Mouse (Mus musculus): ENCODE results near the gene Olfr1212. TPM values are rescaled to one million over a fixed set of nuclear protein-coding genes. Genes with fewer than 3 reads are reported as not detected.

Olfr1212 gene
- not detected in 2 replicates for polyA plus RNA-seq (2012)

DNA sequence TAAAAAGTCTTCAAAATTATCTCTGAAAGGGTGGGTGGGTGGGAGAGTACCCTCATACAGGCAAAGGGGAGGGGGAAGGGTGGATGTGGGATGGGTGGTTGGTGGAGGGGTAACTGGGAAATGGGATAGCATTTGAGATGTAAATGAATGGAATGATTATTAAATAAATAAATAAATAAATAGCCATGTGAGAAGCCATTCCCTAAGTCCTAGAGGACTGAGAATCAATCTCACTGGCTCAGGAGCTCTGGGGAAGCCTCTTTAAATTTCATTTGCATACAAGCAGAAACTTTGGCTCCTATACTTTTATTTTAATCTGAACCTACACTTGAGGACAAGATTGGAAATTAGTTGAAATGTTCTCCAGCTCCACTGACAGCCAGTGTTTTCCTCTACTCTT, at the start of gene Olfr1212:
Gene Olfr1212 (plus strand): TSS at position 301 of the 400 bp plus-strand sequence.
- no peak for TF ChIP-seq GATA1 (IDR thresholded peaks at IDR 0.05; ENCODE audit: low read length)
- TF ChIP-seq TAL1 (IDR thresholded peaks at IDR 0.05; ENCODE audit: low read length), result no peak
- no peaks in the 10 kb centered on the region for H3K36me3 ChIP-seq (ENCODE audit: control insufficient read depth)
- no peaks in the 10 kb centered on the region for H3K27me3 ChIP-seq (ENCODE audit: control insufficient read depth)
- peaks cover under 1% of the 10 kb centered on the region; the same call in 1 of the 2 replicates for H3K9me3 ChIP-seq (ENCODE audit: control insufficient read depth, low read length)
- H3K4me1 ChIP-seq (ENCODE audit: control insufficient read depth), result no peaks in the 10 kb centered on the region
- no peak within 1 kb of the TSS for H3K4me3 ChIP-seq (replicated peaks)

DNA sequence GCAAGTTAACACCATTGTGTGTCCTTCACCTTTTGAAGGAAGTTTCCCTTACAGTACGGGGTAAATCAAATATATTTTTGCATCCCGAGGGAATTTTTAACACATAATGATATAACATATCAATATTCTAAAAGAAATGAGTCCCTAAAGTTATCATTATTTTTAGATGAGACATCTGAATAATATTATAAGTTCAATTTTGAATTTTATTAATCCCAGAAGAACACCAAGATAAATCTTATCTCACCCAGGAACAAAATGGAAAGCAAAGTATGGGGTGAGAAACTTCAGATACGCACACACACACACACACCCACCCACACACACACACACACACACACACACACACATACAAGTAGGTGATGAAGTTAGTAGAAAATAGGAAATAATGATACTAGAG, 38.7 kb upstream of the Olfr1212 start, which contains the start of gene Olfr1209:
Gene Olfr1209 (minus strand): TSS at position 101 of the 400 bp plus-strand sequence.
- Histone ChIP-seq H3K4me1 (ENCODE audit: control insufficient read depth) (no peaks in the 10 kb centered on the region), H3K4me3 (replicated peaks) (no peak within 1 kb of the TSS), H3K36me3 (ENCODE audit: control insufficient read depth) (no peaks in the 10 kb centered on the region), H3K9me3 (ENCODE audit: control insufficient read depth, low read length) (no peaks in the 10 kb centered on the region), H3K27me3 (ENCODE audit: control insufficient read depth) (no peaks in the 10 kb centered on the region)
- TF ChIP-seq TAL1 (IDR thresholded peaks at IDR 0.05; ENCODE audit: low read length) (no peak), GATA1 (IDR thresholded peaks at IDR 0.05; ENCODE audit: low read length) (no peak)

DNA sequence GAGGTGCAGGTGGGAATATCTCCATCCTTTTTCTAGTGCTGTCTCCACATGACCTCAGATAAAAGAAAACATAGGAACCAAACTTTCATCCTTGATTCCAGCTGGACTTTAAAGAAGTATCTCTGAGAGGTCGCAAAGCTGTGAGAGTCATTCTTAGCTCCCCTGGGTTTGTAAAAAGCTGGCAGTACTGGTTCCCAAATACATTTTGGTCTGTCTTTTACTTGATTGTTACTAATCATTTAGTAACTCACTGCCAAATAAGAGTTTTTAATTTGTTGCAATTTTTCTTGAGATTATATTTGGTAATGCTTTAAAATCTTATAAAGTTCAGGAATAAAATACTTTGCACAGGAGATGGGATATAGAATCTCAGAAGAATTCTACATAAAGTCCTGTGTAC, 15.8 kb upstream of the Olfr1212 start, which contains the start of gene Olfr1211:
Gene Olfr1211 (minus strand): TSS at position 101 of the 400 bp plus-strand sequence.
- Histone ChIP-seq H3K36me3 (ENCODE audit: control insufficient read depth) (no peaks in the 10 kb centered on the region), H3K4me3 (replicated peaks) (no peak within 1 kb of the TSS), H3K4me1 (ENCODE audit: control insufficient read depth) (no peaks in the 10 kb centered on the region), H3K9me3 (ENCODE audit: control insufficient read depth, low read length) (0 out of 2 replicates have a peak, but pooled peaks cover 2% of the 10 kb centered on the region), H3K27me3 (ENCODE audit: control insufficient read depth) (no peaks in the 10 kb centered on the region)
- TF ChIP-seq GATA1 (IDR thresholded peaks at IDR 0.05; ENCODE audit: low read length) (no peak), TAL1 (IDR thresholded peaks at IDR 0.05; ENCODE audit: low read length) (no peak)

DNA sequence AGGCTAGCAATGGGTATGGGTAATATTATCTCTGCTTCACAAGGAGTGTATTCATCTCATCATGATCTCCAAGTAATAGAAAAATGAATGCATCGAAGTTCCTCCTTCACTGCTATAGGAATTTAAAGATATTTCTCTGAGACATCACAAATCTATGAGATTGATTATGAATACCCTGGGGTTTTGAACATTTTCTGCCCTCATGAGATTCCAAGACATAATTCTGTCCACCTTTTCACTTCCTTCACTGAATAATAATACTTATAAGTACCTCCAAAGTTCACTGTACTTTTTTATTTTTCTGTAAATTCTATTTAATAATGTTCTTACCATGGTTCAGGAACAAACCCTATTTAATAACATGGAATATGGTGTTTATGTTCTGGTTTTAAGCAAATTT, 26.4 kb downstream of the Olfr1212 start, which contains the start of gene Gm13762:
Gene Gm13762 (minus strand): TSS at position 101 of the 400 bp plus-strand sequence.
- H3K36me3 ChIP-seq (ENCODE audit: control insufficient read depth), result no peaks in the 10 kb centered on the region
- H3K9me3 ChIP-seq (ENCODE audit: control insufficient read depth, low read length), result 0 out of 2 replicates have a peak, but pooled peaks cover 2% of the 10 kb centered on the region
- H3K4me1 ChIP-seq (ENCODE audit: control insufficient read depth), result no peaks in the 10 kb centered on the region
- H3K4me3 ChIP-seq (replicated peaks), result no peak within 1 kb of the TSS
- no peak for TF ChIP-seq TAL1 (IDR thresholded peaks at IDR 0.05; ENCODE audit: low read length)
- no peak for TF ChIP-seq GATA1 (IDR thresholded peaks at IDR 0.05; ENCODE audit: low read length)
- H3K27me3 ChIP-seq (ENCODE audit: control insufficient read depth), result no peaks in the 10 kb centered on the region

DNA sequence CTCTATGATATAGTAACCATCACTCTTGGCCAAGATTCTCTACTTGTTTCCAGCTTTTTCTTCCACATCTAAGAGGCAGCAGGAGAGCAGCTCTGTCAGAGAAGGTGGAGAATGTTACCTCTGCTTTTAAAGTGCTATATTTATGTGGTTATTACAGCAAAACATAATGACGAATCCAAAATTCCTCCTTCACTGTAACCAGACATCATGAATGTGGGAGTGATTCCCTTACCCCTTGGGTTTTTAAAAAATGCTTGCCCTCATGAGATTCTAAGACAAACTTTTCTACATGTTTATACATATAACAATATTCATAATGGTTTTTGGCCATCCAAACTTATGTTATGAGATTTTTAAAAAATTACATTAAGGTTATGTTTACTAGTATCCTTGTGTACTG, 38.8 kb downstream of the Olfr1212 start, which contains the start of gene Olfr1214:
Gene Olfr1214 (minus strand): TSS at position 101 of the 400 bp plus-strand sequence.
- H3K4me3 ChIP-seq (replicated peaks), result no peak within 1 kb of the TSS
- H3K36me3 ChIP-seq (ENCODE audit: control insufficient read depth), result no peaks in the 10 kb centered on the region
- H3K9me3 ChIP-seq (ENCODE audit: control insufficient read depth, low read length), result no peaks in the 10 kb centered on the region
- no peaks in the 10 kb centered on the region for H3K4me1 ChIP-seq (ENCODE audit: control insufficient read depth)
- H3K27me3 ChIP-seq (ENCODE audit: control insufficient read depth), result no peaks in the 10 kb centered on the region
- TF ChIP-seq TAL1 (IDR thresholded peaks at IDR 0.05; ENCODE audit: low read length), result no peak
- TF ChIP-seq GATA1 (IDR thresholded peaks at IDR 0.05; ENCODE audit: low read length), result no peak

DNA sequence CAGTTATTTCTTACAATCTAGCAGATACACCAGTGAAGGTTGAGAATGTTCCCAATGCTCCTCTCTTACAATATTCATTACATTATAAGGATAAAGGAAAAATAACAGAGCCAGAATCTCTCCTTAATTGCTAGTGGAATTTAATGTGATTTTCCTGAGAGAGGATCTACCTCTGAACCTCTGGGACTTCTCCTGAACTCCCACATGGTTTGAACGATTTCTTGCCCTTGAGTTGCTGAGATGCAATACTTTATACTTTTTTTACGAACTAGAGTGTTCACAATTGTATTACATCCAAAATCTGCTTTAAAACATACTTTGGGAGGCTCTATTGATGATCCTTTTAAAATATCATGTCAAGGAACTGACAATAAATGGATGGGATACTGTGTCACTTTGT, 53.1 kb downstream of the Olfr1212 start, which contains the start of gene Olfr1215:
Gene Olfr1215 (minus strand): TSS at position 101 of the 400 bp plus-strand sequence.
- Histone ChIP-seq H3K4me1 (ENCODE audit: control insufficient read depth) (no peaks in the 10 kb centered on the region), H3K36me3 (ENCODE audit: control insufficient read depth) (no peaks in the 10 kb centered on the region)

More for the DNA sequence above, 53.1 kb downstream of the Olfr1212 start, which contains the start of gene Olfr1215:
- H3K27me3 ChIP-seq (ENCODE audit: control insufficient read depth), result no peaks in the 10 kb centered on the region
- no peak within 1 kb of the TSS for H3K4me3 ChIP-seq (replicated peaks)
- no peaks in the 10 kb centered on the region for H3K9me3 ChIP-seq (ENCODE audit: control insufficient read depth, low read length)
- TF ChIP-seq TAL1 (IDR thresholded peaks at IDR 0.05; ENCODE audit: low read length) (no peak), GATA1 (IDR thresholded peaks at IDR 0.05; ENCODE audit: low read length) (no peak)

Other genes starting within 250 kb of the Olfr1212 start
- not detected in 2 replicates for gene Olfr1196, start 249.4 kb upstream of the Olfr1212 start, polyA plus RNA-seq (2012)
- not detected in 2 replicates for gene Olfr1197, start 221.6 kb upstream of the Olfr1212 start, polyA plus RNA-seq (2012)
- gene Olfr1198, start 202.6 kb upstream of the Olfr1212 start, polyA plus RNA-seq (2012), result not detected in 2 replicates
- gene Olfr1199, start 193.5 kb upstream of the Olfr1212 start, polyA plus RNA-seq (2012), result not detected in 2 replicates
- not detected in 2 replicates for gene Olfr1200, start 183.5 kb upstream of the Olfr1212 start, polyA plus RNA-seq (2012)
- not detected in 2 replicates for gene Olfr1201, start 160.9 kb upstream of the Olfr1212 start, polyA plus RNA-seq (2012)
- gene Olfr1202, start 139.5 kb upstream of the Olfr1212 start, polyA plus RNA-seq (2012), result not detected in 2 replicates
- gene Olfr1205, start 124.2 kb upstream of the Olfr1212 start, polyA plus RNA-seq (2012), result not detected in 2 replicates
- not detected in 2 replicates for gene Olfr1204, start 104.7 kb upstream of the Olfr1212 start, polyA plus RNA-seq (2012)
- not detected in 2 replicates for gene Olfr1206, start 90.7 kb upstream of the Olfr1212 start, polyA plus RNA-seq (2012)
- gene Olfr1208, start 51.7 kb upstream of the Olfr1212 start, polyA plus RNA-seq (2012), result not detected in 2 replicates
- not detected in 2 replicates for gene Olfr1209, start 38.8 kb upstream of the Olfr1212 start, polyA plus RNA-seq (2012)
- gene Olfr1211, start 15.9 kb upstream of the Olfr1212 start, polyA plus RNA-seq (2012), result not detected in 2 replicates
- gene Gm13762, start 26.3 kb downstream of the Olfr1212 start, polyA plus RNA-seq (2012), result not detected in 2 replicates
- not detected in 2 replicates for gene Olfr1214, start 38.7 kb downstream of the Olfr1212 start, polyA plus RNA-seq (2012)
- gene Olfr1215, start 53.0 kb downstream of the Olfr1212 start, polyA plus RNA-seq (2012), result not detected in 2 replicates
- not detected in 2 replicates for gene Olfr1216, start 64.4 kb downstream of the Olfr1212 start, polyA plus RNA-seq (2012)
- gene Olfr1217, start 78.1 kb downstream of the Olfr1212 start, polyA plus RNA-seq (2012), result not detected in 2 replicates
- gene Olfr1218, start 107.2 kb downstream of the Olfr1212 start, polyA plus RNA-seq (2012), result not detected in 2 replicates
- gene Olfr1219, start 129.5 kb downstream of the Olfr1212 start, polyA plus RNA-seq (2012), result not detected in 2 replicates
- not detected in 2 replicates for gene Olfr1220, start 152.9 kb downstream of the Olfr1212 start, polyA plus RNA-seq (2012)
- gene Olfr1221, start 163.3 kb downstream of the Olfr1212 start, polyA plus RNA-seq (2012), result not detected in 2 replicates
- gene Olfr1222, start 179.1 kb downstream of the Olfr1212 start, polyA plus RNA-seq (2012), result not detected in 2 replicates
- gene Olfr1223, start 197.6 kb downstream of the Olfr1212 start, polyA plus RNA-seq (2012), result not detected in 2 replicates
- not detected in 2 replicates for gene Olfr1224-ps1, start 210.1 kb downstream of the Olfr1212 start, polyA plus RNA-seq (2012)
- not detected in 2 replicates for gene Olfr1225, start 220.7 kb downstream of the Olfr1212 start, polyA plus RNA-seq (2012)
- not detected in 2 replicates for gene Olfr1226, start 246.1 kb downstream of the Olfr1212 start, polyA plus RNA-seq (2012)

Measured in erythroblast, embryonic 14.5 days (primary cell).